Mouse (Mus musculus) MEL (cell line): Measurements from ENCODE around the gene Arfip1.

ENCODE experiments used
- CHD2 ChIP-seq: IDR thresholded peaks from 2 replicates; pipeline ENCODE4 v1.6.1; 2011; ENCODE audit warnings: low read length, improper control_type of control experiment
- CTCF ChIP-seq, 3 experiments: IDR thresholded peaks in 2 of 3; conservative IDR thresholded peaks in 1 of 3; 2 replicates each; pipeline ENCODE4 v1.5.1; 2011 to 2012; ENCODE audit warnings: low read length in 3 of 3, low read depth in 2 of 3, mild to moderate bottlenecking in 2 of 3, improper control_type of control experiment in 1 of 3, inconsistent platforms in 1 of 3, mixed read lengths in 1 of 3, moderate library complexity in 1 of 3; ENCODE audit not compliant: control insufficient read depth in 1 of 3, insufficient read depth in 1 of 3, poor library complexity in 1 of 3, severe bottlenecking in 1 of 3
- ETS1 ChIP-seq: IDR thresholded peaks from 2 replicates; pipeline ENCODE4 v1.6.1; 2012; ENCODE audit warnings: low read depth, mild to moderate bottlenecking, inconsistent platforms, low read length, improper control_type of control experiment, moderate library complexity
- GATA1 ChIP-seq: IDR thresholded peaks from 2 replicates; pipeline ENCODE4 v1.6.1; 2011; ENCODE audit warnings: low read depth, low read length, improper control_type of control experiment
- HCFC1 ChIP-seq: IDR thresholded peaks from 2 replicates; pipeline ENCODE4 v1.6.1; 2012; ENCODE audit warnings: low read depth, mild to moderate bottlenecking, inconsistent platforms, low read length, improper control_type of control experiment, moderate library complexity
- MEF2A ChIP-seq: IDR thresholded peaks from 2 replicates; pipeline ENCODE4 v1.6.1; 2014; ENCODE audit warnings: low read depth, mild to moderate bottlenecking, inconsistent platforms, low read length, improper control_type of control experiment; ENCODE audit not compliant: poor library complexity, insufficient replicate concordance, severe bottlenecking; ENCODE audit errors: extremely low read depth
- MXI1 ChIP-seq: IDR thresholded peaks from 2 replicates; pipeline ENCODE4 v1.6.1; 2011; ENCODE audit warnings: mild to moderate bottlenecking, low read depth, low read length, improper control_type of control experiment
- NRF1 ChIP-seq: IDR thresholded peaks from 2 replicates; pipeline ENCODE4 v1.6.1; 2014; ENCODE audit warnings: low read depth, mild to moderate bottlenecking, inconsistent platforms, low read length, improper control_type of control experiment, moderate library complexity; ENCODE audit not compliant: poor library complexity, insufficient read depth, severe bottlenecking
- POLR2AphosphoS2 ChIP-seq: IDR thresholded peaks from 2 replicates; pipeline ENCODE4 v1.6.1; 2011; ENCODE audit warnings: low read length, improper control_type of control experiment
- USF1 ChIP-seq: IDR thresholded peaks from 2 replicates; pipeline ENCODE4 v1.6.1; 2014; ENCODE audit warnings: low read depth, mild to moderate bottlenecking, inconsistent platforms, low read length, improper control_type of control experiment, moderate library complexity
- ZMIZ1 ChIP-seq: IDR thresholded peaks from 2 replicates; pipeline ENCODE4 v1.6.1; 2012; ENCODE audit warnings: low read depth, mild to moderate bottlenecking, inconsistent platforms, low read length, improper control_type of control experiment, moderate library complexity

GRCm38 (mm10) chr3:84472955-84473354, 109.5 kb downstream of the Arfip1 start:
- TF ChIP-seq CTCF (IDR thresholded peaks at IDR 0.05 in 2 of 3, conservative IDR thresholded peaks at IDR 0.05 in 1 of 3; ENCODE audit: control insufficient read depth in 1 of 3, insufficient read depth in 1 of 3, low read depth in 2 of 3, low read length in 3 of 3, poor library complexity in 1 of 3, severe bottlenecking in 1 of 3), result no peak
- TF ChIP-seq CHD2, result no peak
- TF ChIP-seq MXI1, result no peak
- no peak for TF ChIP-seq HCFC1
- no peak for TF ChIP-seq NRF1
- no peak for TF ChIP-seq ETS1
- TF ChIP-seq GATA1, result no peak
- no peak for TF ChIP-seq ZMIZ1
- TF ChIP-seq MEF2A, result no peak
- TF ChIP-seq USF1, result no peak
- no peak for TF ChIP-seq POLR2AphosphoS2
